8 mouse cellular contexts compared by ENCODE assay signal in the genomic region with DNA sequence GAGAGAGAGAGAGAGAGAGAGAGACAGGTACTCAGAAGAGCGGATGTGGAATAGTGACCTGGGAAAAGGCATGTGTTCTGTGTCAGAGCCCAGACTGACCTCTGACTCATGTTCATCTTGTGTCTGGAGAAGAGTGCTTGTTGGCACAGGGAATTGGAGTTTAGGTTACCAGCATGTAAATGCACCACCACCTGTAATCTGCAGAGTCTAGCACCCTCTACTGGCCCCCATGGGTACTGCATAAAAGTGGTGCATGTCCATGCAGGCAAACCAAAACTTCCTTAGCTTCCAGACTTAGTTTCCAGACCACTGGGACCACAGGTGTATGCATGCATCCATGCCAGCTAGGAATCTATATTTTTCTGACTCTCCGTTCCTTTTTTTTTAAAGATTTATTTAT. TPM values are rescaled to one million over a fixed set of nuclear protein-coding genes. Genes with fewer than 3 reads are reported as not detected.
A peak's percentile ranks its signal among the peaks of the same experiment; 100 is the strongest.
DNase-seq lines count a peak whose midpoint lies in the region; ATAC-seq and TF ChIP-seq lines count a peak whose summit lies in the region.

No protein-coding gene starts in this region.

- peak; percentile 69 for DNase-seq in cerebellum, adult 11 months
- peak; percentile 75 to 82 for DNase-seq in cerebellum, adult 18-20 months
- peak; percentile 84 for DNase-seq in gastrocnemius, adult 18-20 months (ENCODE audit: low spot score)
- DNase-seq in induced T-regulatory cell, adult 2 months (ENCODE audit: low read depth) = peak; percentile 94
- DNase-seq in left cerebral cortex, adult 2 months (ENCODE audit: extremely low spot score in 1 of 2, low spot score in 2 of 2) = peak; percentile 61 to 75
- DNase-seq in spleen, adult 18-20 months = peak; percentile 44 to 76

- intact Hi-C loops in left cerebral cortex, adult 2 months (cut with DNase I) = loop anchor here (1.0 to 5.0 kb wide), 3 partner anchors 45 to 239 kb away; a partner anchor contains a TSS

- no peak overlapping the region for H3K4me3 ChIP-seq in left cerebral cortex, adult 2 months

- ATAC-seq in cerebellum, adult (ENCODE audit: insufficient number of reproducible peaks, low FRiP score, low TSS enrichment) = no peak; the same call in 1 of the 2 replicates
- peak; percentile 92 for ATAC-seq in megakaryocyte progenitor cell, adult 5-6 weeks (replicated peaks; ENCODE audit: poor library complexity)

- H3K27ac ChIP-seq in left cerebral cortex, adult 2 months = no peak overlapping the region

- TF ChIP-seq CTCF in left cerebral cortex, adult 2 months (IDR thresholded peaks at IDR 0.05) = peak; percentile 91

RNA-seq across cellular contexts. Expression of a gene that starts 5.9 kb away (rescaled TPM):
- 10 to 100 TPM; 61.7 to 69.1 TPM for total RNA-seq in gastrocnemius, adult 18-20 months (2021)
- 10 to 100 TPM; 15.6 to 16.4 TPM for total RNA-seq in left cerebral cortex, adult 2 months (2021)
- 9.3 and 13.7 TPM in 2 replicates for total RNA-seq in megakaryocyte progenitor cell, adult 5-6 weeks (2015)
- total RNA-seq in megakaryocyte progenitor cell, adult 5-6 weeks (2017) = 2.5 and 7.2 TPM in 2 replicates

RNA-seq across cellular contexts. Expression of a gene that starts 8.3 kb away (rescaled TPM):
- under 1 TPM; 0.43 TPM for total RNA-seq in gastrocnemius, adult 18-20 months (2021)
- 10 to 100 TPM; 36.2 to 37.1 TPM for total RNA-seq in left cerebral cortex, adult 2 months (2021)
- total RNA-seq in megakaryocyte progenitor cell, adult 5-6 weeks (2015) = 1.2 and 1.4 TPM in 2 replicates
- 0.67 and 3.6 TPM in 2 replicates for total RNA-seq in megakaryocyte progenitor cell, adult 5-6 weeks (2017)

RNA-seq across cellular contexts. Expression of a gene that starts 25.6 kb away (rescaled TPM):
- 10 to 100 TPM; 33.0 to 34.6 TPM for total RNA-seq in gastrocnemius, adult 18-20 months (2021)
- total RNA-seq in left cerebral cortex, adult 2 months (2021) = 10 to 100 TPM in 1 of 2 experiments, 1 to 10 TPM in 1; 9.5 to 10.4 TPM
- total RNA-seq in megakaryocyte progenitor cell, adult 5-6 weeks (2015) = 16.1 and 20.4 TPM in 2 replicates
- total RNA-seq in megakaryocyte progenitor cell, adult 5-6 weeks (2017) = 15.6 and 20.0 TPM in 2 replicates

RNA-seq across cellular contexts. Expression of a gene that starts 39.7 kb away (rescaled TPM):
- not detected for total RNA-seq in gastrocnemius, adult 18-20 months (2021)
- not detected for total RNA-seq in left cerebral cortex, adult 2 months (2021)
- total RNA-seq in megakaryocyte progenitor cell, adult 5-6 weeks (2015) = 0.22 and 0.32 TPM in 2 replicates
- total RNA-seq in megakaryocyte progenitor cell, adult 5-6 weeks (2017) = 0.10 and 0.29 TPM in 2 replicates

RNA-seq across cellular contexts. Expression of a gene that starts 45.9 kb away (rescaled TPM):
- total RNA-seq in gastrocnemius, adult 18-20 months (2021) = 1 to 10 TPM; 2.1 to 3.2 TPM
- 1 to 10 TPM; 8.2 to 9.1 TPM for total RNA-seq in left cerebral cortex, adult 2 months (2021)
- total RNA-seq in megakaryocyte progenitor cell, adult 5-6 weeks (2015) = 23.7 and 33.8 TPM in 2 replicates
- 70.4 and 86.5 TPM in 2 replicates for total RNA-seq in megakaryocyte progenitor cell, adult 5-6 weeks (2017)

Comparison
In these comparisons a context has a peak if more than half of its experiments do, and no peak if none do; other contexts are left out.
1. RNA of a gene that starts 8.3 kb away (total RNA-seq): 36.2 to 37.1 TPM in left cerebral cortex, adult 2 months; 0.67 to 3.6 TPM in megakaryocyte progenitor cell, adult 5-6 weeks and 0.43 TPM in gastrocnemius, adult 18-20 months; every median in the first group is over 4 times any median in the second.
2. Peak in every context shown above with its lines, with median percentiles within 50 percentile points of each other: DNase-seq.